Mouse (Mus musculus) lung, embryonic 16.5 days (tissue): ENCODE results near the gene Dtnb. TPM values are rescaled to one million over a fixed set of nuclear protein-coding genes. Genes with fewer than 3 reads are reported as not detected.
"Not testable (repeated sequence)": the region's sequence is repeated elsewhere in the genome, so short reads cannot be mapped to it uniquely, and the experiment has no call there.

ENCODE experiments used
- ATAC-seq: fragments of 200-750 bp; cut with Nextera tagmentation; 2 replicates; pipeline ENCODE4 v1.8.0; 2017; ENCODE audit warnings: low read depth, mild to moderate bottlenecking, moderate library complexity
- H3K27ac ChIP-seq: fragments of 300-500 bp; sonication (generic); 2 replicates; pipeline ENCODE4 v1.5.1; 2014; ENCODE audit warnings: mild to moderate bottlenecking, control low read depth, low read length
- H3K27me3 ChIP-seq: fragments of 300-500 bp; sonication (generic); 2 replicates; pipeline ENCODE4 v1.6.1; 2014; ENCODE audit warnings: low read depth, low read length, mixed read lengths; ENCODE audit not compliant: control insufficient read depth, insufficient read depth
- H3K36me3 ChIP-seq: fragments of 300-500 bp; sonication (generic); 2 replicates; pipeline ENCODE4 v1.6.1; 2014; ENCODE audit warnings: low read length; ENCODE audit not compliant: control insufficient read depth, insufficient read depth
- H3K4me1 ChIP-seq: fragments of 300-500 bp; sonication (generic); replicated peaks from 2 replicates; pipeline ENCODE4 v1.6.1; 2014; ENCODE audit warnings: low read length, mixed read lengths; ENCODE audit not compliant: control insufficient read depth, insufficient read depth
- H3K4me2 ChIP-seq: fragments of 300-500 bp; sonication (generic); 2 replicates; pipeline ENCODE4 v1.6.1; 2014; ENCODE audit warnings: low read depth, low read length, control low read depth
- H3K4me3 ChIP-seq: fragments of 300-500 bp; sonication (generic); 2 replicates; pipeline ENCODE4 v1.5.1; 2014; ENCODE audit warnings: mild to moderate bottlenecking, low read length, control low read depth
- H3K9ac ChIP-seq: fragments of 300-500 bp; sonication (generic); 2 replicates; pipeline ENCODE4 v1.6.1; 2014; ENCODE audit warnings: low read length, control low read depth
- H3K9me3 ChIP-seq: fragments of 300-500 bp; sonication (generic); 2 replicates; pipeline ENCODE4 v1.6.1; 2016; ENCODE audit warnings: low read length; ENCODE audit not compliant: control insufficient read depth
- WGBS: fragments of 180-500 bp; shearing (Covaris S2); extraction: QIAGEN DNeasy Blood & Tissue Kit; methylation state at CpG from one replicate; pipeline ENCODE4 v1.1.7; 2014; 5-methylcytosine and 5-hydroxymethylcytosine counted together
- polyA plus RNA-seq: library from polyadenylated mRNA; unstranded; fragments of >200 nt; fragmentation: Nextera tagmentation; extraction: Ambion mirVana; gene quantifications from 2 replicates; pipeline ENCODE4 v1.2.1, GENCODE M21; 2015

Dtnb gene
- polyA plus RNA-seq, 1 experiment from 2014 or later: 28.2 TPM

DNA sequence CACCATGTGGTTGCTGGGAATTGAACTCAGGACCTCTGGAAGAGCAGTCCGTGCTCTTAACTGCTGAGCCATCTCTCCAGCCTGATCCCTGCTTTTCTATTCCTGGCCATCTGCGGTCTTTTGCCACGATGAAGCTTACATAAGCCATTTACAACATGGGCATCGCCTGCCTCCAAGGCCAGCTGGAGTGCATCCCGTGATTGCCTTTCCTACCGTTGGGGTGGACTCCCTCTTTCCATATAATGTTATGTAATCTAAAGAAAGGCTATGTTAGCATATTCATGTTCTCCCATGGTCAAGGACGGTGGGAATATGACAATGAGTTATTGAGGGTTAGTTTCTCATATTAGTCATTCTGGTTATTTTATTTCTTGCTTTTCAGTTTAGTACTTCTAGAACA lies 91.2 kb downstream of the Dtnb start:
- H3K36me3 ChIP-seq: no peaks in the 10 kb centered on the region
- H3K9ac ChIP-seq: no peak overlapping the region
- no peak overlapping the region for H3K27ac ChIP-seq
- H3K27me3 ChIP-seq: no peaks in the 10 kb centered on the region
- H3K4me3 ChIP-seq: no peak overlapping the region
- H3K9me3 ChIP-seq: no peaks in the 10 kb centered on the region
- H3K4me2 ChIP-seq: no peak overlapping the region
- 80% methylated on average over 7 of the region's 7 CpGs for WGBS
- no peaks in the 10 kb centered on the region for H3K4me1 ChIP-seq
- no peak for ATAC-seq

DNA sequence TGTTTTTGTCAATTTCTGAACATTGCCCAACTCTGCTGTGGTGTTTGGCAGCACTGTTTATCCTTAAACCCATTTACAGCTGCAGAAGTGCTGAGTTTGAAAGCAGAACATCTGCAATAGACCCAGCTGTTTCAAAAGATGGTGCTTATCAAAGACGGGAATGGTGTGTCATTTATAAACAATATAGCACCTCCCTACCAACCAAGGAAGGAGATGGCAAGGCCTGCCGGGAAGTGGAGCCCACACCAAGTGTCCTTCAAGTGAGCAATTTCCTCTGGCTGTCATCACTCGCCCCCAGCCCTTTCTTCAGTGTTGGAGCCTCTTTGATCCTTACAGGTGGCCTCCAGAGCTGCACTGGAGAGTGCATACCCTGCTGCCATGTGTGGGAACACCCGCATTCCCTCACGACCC lies 97.8 kb downstream of the Dtnb start:
- Histone ChIP-seq H3K4me2 (no peak overlapping the region), H3K9me3 (no peaks in the 10 kb centered on the region), H3K4me3 (no peak overlapping the region), H3K27me3 (no peaks in the 10 kb centered on the region), H3K9ac (no peak overlapping the region), H3K36me3 (no peaks in the 10 kb centered on the region), H3K27ac (no peak overlapping the region), H3K4me1 (no peaks in the 10 kb centered on the region; the same call in 1 of the 2 replicates)
- WGBS: 10% methylated on average over 5 of the region's 5 CpGs
- ATAC-seq: peak; percentile 60

DNA sequence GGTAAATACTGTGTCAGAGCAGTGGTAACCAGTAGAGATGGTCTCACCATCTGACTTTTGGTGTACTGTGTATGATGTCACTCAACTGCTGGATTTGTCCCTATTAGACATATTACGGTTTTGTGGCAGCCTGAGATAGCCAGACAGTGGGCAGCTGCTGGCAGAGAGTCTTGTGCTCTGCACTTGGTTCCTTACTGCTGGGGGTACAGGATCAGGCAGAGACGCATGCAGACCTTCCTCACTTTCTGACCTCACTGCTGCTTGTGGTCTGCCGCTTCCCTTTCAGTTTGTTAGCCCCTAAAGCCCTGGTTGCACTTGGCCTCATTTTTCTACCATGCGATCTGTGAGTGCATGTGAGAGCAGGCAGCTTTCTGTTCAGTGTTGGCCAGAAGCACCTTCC lies 98.9 kb downstream of the Dtnb start:
- no peaks in the 10 kb centered on the region for H3K9me3 ChIP-seq
- no peak overlapping the region for H3K27ac ChIP-seq
- no peak overlapping the region for H3K9ac ChIP-seq
- no peaks in the 10 kb centered on the region; the same call in 1 of the 2 replicates for H3K4me1 ChIP-seq
- ATAC-seq: no peak
- no peak overlapping the region for H3K4me2 ChIP-seq
- 70% methylated on average over 4 of the region's 4 CpGs for WGBS
- no peaks in the 10 kb centered on the region for H3K36me3 ChIP-seq
- H3K27me3 ChIP-seq: no peaks in the 10 kb centered on the region
- no peak overlapping the region for H3K4me3 ChIP-seq

DNA sequence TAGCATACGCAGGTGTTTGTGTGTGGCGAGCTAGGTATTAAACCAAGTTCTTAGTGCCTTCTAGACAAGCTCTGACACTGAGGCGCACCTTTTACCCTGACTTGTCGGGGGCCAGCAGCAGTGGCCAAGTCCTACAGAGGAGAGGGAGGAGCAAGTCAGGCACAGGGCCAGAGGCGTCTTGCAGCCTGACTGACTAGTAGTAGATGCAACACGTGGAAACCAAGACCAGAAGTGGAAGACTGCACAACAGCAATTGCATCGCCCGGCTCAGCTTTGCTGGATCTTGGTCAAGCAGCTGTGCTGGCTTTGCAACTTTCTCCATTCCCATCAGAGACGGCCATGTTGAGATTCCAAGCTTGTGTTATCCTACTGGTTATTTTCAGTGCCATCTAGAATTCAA lies 100.6 kb downstream of the Dtnb start:
- Histone ChIP-seq H3K4me3 (no peak overlapping the region), H3K27ac (no peak overlapping the region), H3K9ac (no peak overlapping the region), H3K27me3 (no peaks in the 10 kb centered on the region), H3K36me3 (no peaks in the 10 kb centered on the region), H3K9me3 (no peaks in the 10 kb centered on the region), H3K4me2 (no peak overlapping the region), H3K4me1 (no peaks in the 10 kb centered on the region; the same call in 1 of the 2 replicates)
- no peak for ATAC-seq
- 78% methylated on average over 9 of the region's 9 CpGs for WGBS

DNA sequence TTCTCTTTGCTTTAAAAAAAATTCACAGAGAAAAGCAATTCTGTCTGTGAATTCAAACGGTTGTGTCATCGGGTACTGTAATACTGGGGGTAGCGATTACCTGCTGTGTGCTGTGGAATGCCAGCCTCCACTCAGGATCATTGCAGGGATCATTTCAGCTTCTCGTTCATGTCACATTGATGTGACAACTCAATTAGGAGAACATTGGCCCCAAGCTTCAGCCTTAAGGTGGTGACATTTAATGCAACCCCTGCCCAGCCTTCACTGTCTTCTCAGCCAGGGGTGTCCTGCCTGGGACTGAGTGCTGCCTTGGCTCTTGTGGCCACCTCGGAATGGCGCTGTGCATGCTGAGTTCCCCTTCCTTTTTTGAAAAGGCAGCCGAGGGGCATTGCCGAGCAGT lies 101.7 kb downstream of the Dtnb start:
- no peak overlapping the region for H3K27ac ChIP-seq
- no peak for ATAC-seq
- H3K4me1 ChIP-seq: no peaks in the 10 kb centered on the region; the same call in 1 of the 2 replicates
- H3K4me3 ChIP-seq: no peak overlapping the region
- no peaks in the 10 kb centered on the region for H3K9me3 ChIP-seq
- 80% methylated on average over 8 of the region's 8 CpGs for WGBS
- no peaks in the 10 kb centered on the region for H3K36me3 ChIP-seq
- no peaks in the 10 kb centered on the region for H3K27me3 ChIP-seq
- H3K9ac ChIP-seq: no peak overlapping the region
- H3K4me2 ChIP-seq: no peak overlapping the region

DNA sequence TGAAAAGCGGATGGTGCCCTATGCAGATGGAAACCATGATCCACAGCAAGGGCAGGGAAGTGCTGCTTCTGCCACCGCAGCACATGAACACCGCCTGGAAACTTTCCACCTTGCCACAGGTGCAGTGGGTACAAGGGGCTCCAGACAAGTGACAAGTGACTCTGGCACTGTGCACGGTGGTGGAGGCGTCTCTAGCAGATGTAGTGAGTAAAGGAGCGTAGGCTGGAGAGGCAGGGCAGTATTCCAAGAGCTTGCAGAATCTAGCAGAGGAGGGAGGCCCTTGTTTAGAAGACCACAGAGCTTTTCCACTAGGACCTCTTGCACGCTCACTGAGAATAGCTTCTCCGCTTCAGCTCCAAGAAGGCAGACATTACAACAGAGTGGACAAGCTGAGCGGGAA lies 102.7 kb downstream of the Dtnb start:
- Histone ChIP-seq H3K36me3 (no peaks in the 10 kb centered on the region), H3K27me3 (no peaks in the 10 kb centered on the region), H3K4me3 (no peak overlapping the region), H3K27ac (no peak overlapping the region), H3K4me1 (no peaks in the 10 kb centered on the region; the same call in 1 of the 2 replicates), H3K9me3 (no peaks in the 10 kb centered on the region), H3K4me2 (no peak overlapping the region), H3K9ac (no peak overlapping the region)
- WGBS: 83% methylated on average over 9 of the region's 9 CpGs
- no peak for ATAC-seq

DNA sequence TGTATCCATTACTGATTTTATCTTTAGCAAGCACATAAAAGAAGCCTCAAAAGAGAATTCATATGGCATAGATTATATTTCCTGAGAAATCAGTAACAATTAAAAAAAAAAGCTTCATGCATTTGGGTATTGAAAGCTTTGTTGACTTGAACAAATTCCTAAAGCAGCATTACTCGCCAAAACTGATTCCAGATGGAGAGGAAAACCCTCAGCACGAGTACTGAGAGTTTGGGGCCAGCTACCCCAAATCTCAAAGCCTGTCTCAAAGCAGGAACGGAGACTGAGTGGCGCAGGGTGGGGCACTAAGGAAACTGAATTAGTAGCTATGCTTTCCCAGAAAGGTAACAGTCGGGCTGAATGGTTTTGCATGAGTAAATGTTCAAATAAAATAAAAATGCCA lies 108.5 kb downstream of the Dtnb start:
- Histone ChIP-seq H3K27me3 (no peaks in the 10 kb centered on the region), H3K4me1 (no peaks in the 10 kb centered on the region), H3K27ac (no peak overlapping the region), H3K9ac (no peak overlapping the region), H3K36me3 (no peaks in the 10 kb centered on the region), H3K4me3 (no peak overlapping the region), H3K4me2 (no peak overlapping the region), H3K9me3 (no peaks in the 10 kb centered on the region)
- ATAC-seq: no peak
- WGBS: 76% methylated on average over 5 of the region's 5 CpGs

DNA sequence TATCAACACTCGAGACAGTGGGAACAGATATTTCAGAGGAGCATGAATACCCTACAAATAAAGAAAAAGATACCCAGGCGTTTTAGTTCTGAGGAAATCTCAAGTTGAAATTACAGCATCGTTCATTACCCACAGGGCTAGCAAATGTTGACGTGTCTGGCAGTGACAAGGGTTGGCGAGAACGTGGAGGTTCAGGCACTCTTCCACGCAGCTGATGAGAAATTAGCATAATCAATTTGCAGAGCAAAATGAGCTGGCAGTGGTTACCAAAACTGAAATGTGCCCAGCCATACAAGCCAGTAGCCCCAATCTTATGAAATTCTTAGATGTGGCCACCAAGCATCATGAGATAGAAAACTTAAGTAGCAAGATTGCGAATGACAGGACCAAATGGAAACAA lies 110.9 kb downstream of the Dtnb start:
- Histone ChIP-seq H3K27ac (no peak overlapping the region), H3K4me3 (no peak overlapping the region), H3K27me3 (no peaks in the 10 kb centered on the region), H3K4me1 (no peaks in the 10 kb centered on the region), H3K9me3 (no peaks in the 10 kb centered on the region), H3K9ac (no peak overlapping the region), H3K4me2 (no peak overlapping the region), H3K36me3 (no peaks in the 10 kb centered on the region)
- no peak for ATAC-seq
- 67% methylated on average over 8 of the region's 8 CpGs for WGBS

DNA sequence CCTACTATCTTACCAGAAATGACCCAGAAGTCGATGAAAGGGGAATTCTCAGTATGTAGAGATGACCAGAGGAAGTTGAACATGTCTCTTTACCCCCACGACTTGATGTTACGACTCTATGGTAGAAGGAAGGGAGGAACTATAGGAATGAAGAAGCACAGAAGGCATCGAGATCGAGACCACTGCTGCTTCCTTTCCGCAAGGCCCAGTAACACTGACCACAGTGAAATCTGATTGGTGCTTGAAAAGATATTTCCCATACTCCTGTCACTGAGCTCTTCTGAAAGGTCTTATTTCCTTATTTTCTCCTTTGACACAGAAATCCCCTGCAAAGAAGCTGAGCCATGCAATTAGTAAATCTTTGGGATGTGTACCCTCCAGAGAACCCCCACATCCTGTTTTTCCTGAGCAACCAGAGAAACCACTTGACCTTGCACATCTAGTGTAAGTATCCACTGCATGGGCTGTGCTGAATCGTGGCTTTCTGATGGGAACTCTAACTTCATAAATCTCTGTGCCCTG lies 114.3 kb downstream of the Dtnb start:
- no peak overlapping the region for H3K4me3 ChIP-seq
- 72% methylated on average over 7 of the region's 7 CpGs for whole genome bisulfite sequencing
- no peaks in the 10 kb centered on the region for H3K27me3 ChIP-seq
- no peak for ATAC-seq
- no peak overlapping the region for H3K9ac ChIP-seq
- H3K4me2 ChIP-seq: no peak overlapping the region
- no peaks in the 10 kb centered on the region for H3K4me1 ChIP-seq
- no peaks in the 10 kb centered on the region for H3K36me3 ChIP-seq
- no peak overlapping the region for H3K27ac ChIP-seq
- no peaks in the 10 kb centered on the region for H3K9me3 ChIP-seq

DNA sequence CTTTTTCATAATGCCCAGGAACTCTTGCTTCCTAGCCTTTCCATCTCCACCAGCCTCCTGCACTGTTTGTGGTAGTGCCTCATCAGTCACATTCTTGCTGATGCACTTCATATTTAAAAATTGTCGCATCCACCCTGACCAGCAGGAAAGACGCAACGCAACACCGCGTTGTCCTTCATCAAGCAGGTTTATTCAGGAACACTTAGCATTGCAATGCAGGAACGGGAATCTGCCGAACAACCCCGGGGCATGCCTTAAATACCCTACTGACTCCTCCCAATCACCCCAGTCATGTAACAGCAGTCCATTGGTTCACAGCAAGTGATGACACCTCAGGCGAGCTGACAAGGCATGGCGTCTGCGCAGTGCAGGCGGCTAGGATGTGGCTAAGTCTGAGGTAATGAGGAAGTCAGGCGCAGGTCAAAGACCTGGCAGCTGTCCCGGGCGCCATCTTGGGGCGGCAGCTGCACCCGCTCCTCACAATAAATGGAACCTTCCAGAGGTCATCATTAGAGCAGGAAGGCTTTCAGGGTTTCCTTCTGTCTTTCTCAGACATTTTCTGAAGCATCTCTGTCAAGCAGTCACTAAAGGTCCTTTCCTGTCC lies 118.8 kb downstream of the Dtnb start:
- not testable (repeated sequence) for H3K9ac ChIP-seq, ATAC-seq, H3K4me1 ChIP-seq, H3K27me3 ChIP-seq, H3K9me3 ChIP-seq, H3K4me2 ChIP-seq, H3K36me3 ChIP-seq, H3K27ac ChIP-seq, H3K4me3 ChIP-seq
- 90% methylated on average over 17 of the region's 17 CpGs for WGBS
